ENCODE assay signal across 12 mouse cellular contexts in the genomic region with DNA sequence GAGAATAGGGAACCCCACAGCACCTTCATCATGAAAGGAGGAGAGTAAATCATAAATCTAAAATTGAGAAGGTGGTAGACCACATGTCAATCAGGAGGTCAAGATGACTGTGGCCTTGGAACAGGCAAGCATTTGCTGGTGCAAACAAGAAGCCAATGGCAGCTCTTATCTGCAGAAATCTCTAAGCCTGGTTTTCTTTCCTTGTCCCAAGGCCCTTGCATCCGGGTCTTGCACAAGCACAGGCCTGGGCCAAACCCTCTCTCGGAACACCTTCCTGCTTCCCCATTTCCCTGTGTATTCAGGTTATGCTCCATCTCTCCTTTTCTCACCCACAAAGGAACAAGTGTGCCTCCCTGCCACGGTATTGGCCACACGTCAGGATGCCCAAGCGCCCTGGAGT. TPM values are rescaled to one million over a fixed set of nuclear protein-coding genes. Genes with fewer than 3 reads are reported as not detected.
DNase-seq lines count a peak whose midpoint lies in the region; ATAC-seq and TF ChIP-seq lines count a peak whose summit lies in the region.
"Had no signal": no experiment of that assay in that cellular context is flagged by ENCODE, and none has a peak within 500 bp of the region (broad histone marks: within the 10 kb centered on the region; RNA-seq: fewer than 3 reads in every experiment).

No protein-coding gene starts in this region.

- H3K4me1 ChIP-seq in kidney, adult 2 months (ENCODE audit: control insufficient read depth, insufficient read depth, low read length) = peaks cover 41% of the 10 kb centered on the region
- H3K4me1 ChIP-seq in intestine, embryonic 16.5 days (ENCODE audit: control insufficient read depth, insufficient read depth, low read length) = peaks cover 45% of the 10 kb centered on the region

- no peak for TF ChIP-seq CTCF in kidney, adult 2 months (conservative IDR thresholded peaks at IDR 0.05; ENCODE audit: insufficient read depth, insufficient read length, low read depth, low read length)

- WGBS in kidney, adult 2 months = 68% methylated on average over 5 of the region's 5 CpGs
- 80% methylated on average over 5 of the region's 5 CpGs for WGBS in intestine, embryonic 16.5 days

- no peaks in the 10 kb centered on the region for H3K9me3 ChIP-seq in intestine, embryonic 16.5 days (ENCODE audit: control insufficient read depth, low read length)
- H3K9me3 ChIP-seq: limb, embryonic 15.5 days; midbrain, embryonic 10.5 days had no signal

- no peaks in the 10 kb centered on the region for H3K27me3 ChIP-seq in kidney, adult 2 months (replicated peaks; ENCODE audit: control insufficient read depth, insufficient read depth, low read length)
- H3K27me3 ChIP-seq in intestine, embryonic 16.5 days (replicated peaks; ENCODE audit: control insufficient read depth, insufficient read depth, low read length) = no peaks in the 10 kb centered on the region
- H3K27me3 ChIP-seq: limb, embryonic 15.5 days had no signal

- peak overlapping the region; percentile 37; the same call in 1 of the 2 replicates for H3K4me2 ChIP-seq in intestine, embryonic 16.5 days (ENCODE audit: low read depth, low read length)
- H3K4me2 ChIP-seq: limb, embryonic 15.5 days had no signal

- H3K4me3 ChIP-seq in kidney, adult 2 months (ENCODE audit: insufficient read depth, low read depth, low read length) = no peak overlapping the region
- H3K4me3 ChIP-seq in intestine, embryonic 16.5 days (ENCODE audit: low read length) = no peak overlapping the region
- H3K4me3 ChIP-seq: limb, embryonic 15.5 days; midbrain, embryonic 10.5 days had no signal

- peak; percentile 16; the same call in 1 of the 2 replicates for ATAC-seq in intestine, embryonic 16.5 days
- ATAC-seq: inflammation-experienced regulatory T-cells, adult 6 months had no signal

- no peak for TF ChIP-seq POLR2A in kidney, adult 2 months (IDR thresholded peaks at IDR 0.05; ENCODE audit: low read depth, low read length)

- 0 out of 2 replicates have a peak overlapping the region, but pooled peaks have one; percentile 35 for H3K9ac ChIP-seq in intestine, embryonic 16.5 days (ENCODE audit: low read depth, low read length)
- H3K9ac ChIP-seq: limb, embryonic 15.5 days had no signal

- no peak for DNase-seq in kidney, adult 2 months
- DNase-seq in kidney, adult 8-10 months = no peak
- peak; percentile 44 for DNase-seq in urinary bladder, postnatal 14 days (ENCODE audit: low spot score)
- no peak for DNase-seq in urinary bladder, postnatal 36 days (ENCODE audit: low spot score in 2 of 2)
- no peak for DNase-seq in embryo, embryonic 9.5 days (ENCODE audit: extremely low spot score)
- no peak for DNase-seq in spleen, postnatal 4 days (ENCODE audit: low spot score in 2 of 2)
- DNase-seq: cerebellum, adult 8-10 months; retina, postnatal 1 day had no signal

- no peaks in the 10 kb centered on the region; the same call in 1 of the 2 replicates for H3K36me3 ChIP-seq in kidney, adult 2 months (ENCODE audit: control insufficient read depth, insufficient read depth, low read length)
- H3K36me3 ChIP-seq in intestine, embryonic 16.5 days (ENCODE audit: control insufficient read depth, insufficient read depth, low read length) = 0 out of 2 replicates have a peak, but pooled peaks cover 2% of the 10 kb centered on the region
- H3K36me3 ChIP-seq: midbrain, embryonic 10.5 days had no signal

- H3K27ac ChIP-seq in kidney, adult 2 months (ENCODE audit: insufficient read depth, low read depth, low read length) = peak overlapping the region; percentile 58
- peak overlapping the region; percentile 49; the same call in 1 of the 2 replicates for H3K27ac ChIP-seq in intestine, embryonic 16.5 days (ENCODE audit: low read length)
- H3K27ac ChIP-seq: limb, embryonic 15.5 days; midbrain, embryonic 10.5 days had no signal

RNA-seq across cellular contexts. Expression of gene Tns3, which starts 35.0 kb away (rescaled TPM):
- polyA plus RNA-seq in kidney, adult 2 months (2012; rRNA removed) = 63.7 and 70.5 TPM in 2 replicates
- 18.7 and 21.0 TPM in 2 replicates for polyA plus RNA-seq in intestine, embryonic 16.5 days (2015; fragmentation: Nextera tagmentation; extraction: Ambion mirVana)
